Mouse (Mus musculus): ENCODE measurements around the gene Tmem265.

DNA sequence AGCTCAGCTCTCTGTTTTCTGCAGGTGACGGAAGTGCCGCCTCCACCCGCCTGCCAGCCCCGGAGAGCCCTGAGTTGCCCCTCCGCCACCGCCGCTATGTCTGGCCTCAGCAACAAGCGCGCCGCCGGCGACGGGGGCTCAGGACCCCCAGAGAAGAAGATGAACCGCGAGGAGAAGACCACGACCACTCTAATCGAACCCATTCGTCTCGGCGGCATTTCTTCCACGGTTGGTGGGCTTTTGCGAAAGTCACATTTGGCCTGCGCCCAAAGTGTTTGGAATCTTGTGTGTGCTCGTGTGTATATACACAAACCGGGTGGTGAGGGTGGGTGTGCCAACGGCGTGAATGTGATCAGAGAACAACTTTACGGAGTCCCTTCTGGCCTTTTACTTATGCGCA is 27.7 kb downstream of the Tmem265 start:
- TF ChIP-seq CTCF (IDR thresholded peaks at IDR 0.05), result no peak
- TF ChIP-seq EP300 (IDR thresholded peaks at IDR 0.05), result no peak
